Mouse (Mus musculus): ENCODE data around the gene Ikzf3.

Ikzf3 gene

DNA sequence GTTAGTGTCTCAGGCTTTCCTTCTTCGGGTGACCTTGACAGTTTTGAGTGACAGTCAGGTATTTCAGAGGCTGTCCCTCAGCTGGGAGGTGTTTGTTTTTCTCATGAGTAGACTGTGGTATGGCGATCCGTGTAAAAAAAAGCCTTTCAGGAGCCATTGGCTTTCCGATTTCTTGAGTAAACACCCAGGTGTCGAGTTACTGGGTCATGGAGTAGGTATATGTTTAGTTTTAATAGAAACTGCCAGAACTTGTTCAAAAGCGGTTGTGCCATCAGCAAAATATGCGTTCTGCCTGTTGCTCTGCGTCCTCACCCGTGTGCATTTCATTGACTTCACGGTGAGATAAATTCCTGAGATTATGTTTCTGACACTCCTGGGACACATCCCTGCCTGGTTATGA is 25.4 kb downstream of the Ikzf3 start:
- DNase-seq (ENCODE audit: extremely low read depth, low read depth, low spot score), result no peak

DNA sequence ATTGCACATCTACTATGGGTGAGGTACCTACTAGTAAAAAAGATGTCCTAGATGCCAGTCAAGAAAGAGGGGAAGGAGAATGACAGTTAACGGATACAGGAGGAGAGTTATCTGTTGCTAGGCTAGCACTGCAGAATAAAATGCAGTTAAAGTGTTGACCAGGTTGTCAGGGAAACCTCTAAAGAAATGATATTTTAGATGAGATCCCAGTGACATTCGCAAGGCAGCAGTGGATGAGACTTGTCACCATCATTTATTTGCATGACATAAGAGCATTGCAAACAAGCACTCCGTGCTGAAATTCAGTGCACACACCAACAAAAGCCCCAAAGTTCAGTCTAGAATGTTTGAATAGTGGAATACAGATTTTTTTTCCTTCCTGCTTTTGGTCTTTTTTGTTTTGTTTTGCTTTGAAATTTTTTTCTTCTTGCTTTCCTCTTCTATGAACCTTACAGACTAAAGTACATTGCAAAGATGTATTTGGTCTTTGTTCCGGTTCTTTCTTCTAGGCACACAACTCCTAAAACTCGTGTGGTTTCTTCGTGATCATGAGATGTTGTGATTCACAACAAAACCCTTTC is 32.4 kb downstream of the Ikzf3 start:
- no peak for DNase-seq (ENCODE audit: extremely low read depth, low read depth, low spot score)

DNA sequence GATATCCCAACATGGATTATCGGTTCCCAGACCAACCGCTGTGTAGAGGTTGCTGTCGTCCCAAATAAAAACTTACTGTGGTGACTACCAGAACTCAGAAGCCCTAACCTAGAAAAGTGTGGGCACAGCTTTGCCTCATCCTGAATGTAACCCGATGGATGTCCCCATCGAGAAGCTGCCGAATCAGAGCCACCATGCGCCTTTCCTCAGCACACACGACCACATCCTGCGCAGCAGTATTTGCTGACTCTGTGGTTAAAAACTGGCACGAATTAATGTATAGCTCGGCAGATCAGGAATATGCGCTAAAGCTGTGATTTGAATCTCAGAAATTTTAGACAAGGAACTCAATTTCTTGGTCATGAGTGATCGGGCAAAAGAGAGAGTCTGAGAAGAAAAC is 33.0 kb downstream of the Ikzf3 start:
- no peak for DNase-seq (ENCODE audit: extremely low read depth, low read depth, low spot score)

DNA sequence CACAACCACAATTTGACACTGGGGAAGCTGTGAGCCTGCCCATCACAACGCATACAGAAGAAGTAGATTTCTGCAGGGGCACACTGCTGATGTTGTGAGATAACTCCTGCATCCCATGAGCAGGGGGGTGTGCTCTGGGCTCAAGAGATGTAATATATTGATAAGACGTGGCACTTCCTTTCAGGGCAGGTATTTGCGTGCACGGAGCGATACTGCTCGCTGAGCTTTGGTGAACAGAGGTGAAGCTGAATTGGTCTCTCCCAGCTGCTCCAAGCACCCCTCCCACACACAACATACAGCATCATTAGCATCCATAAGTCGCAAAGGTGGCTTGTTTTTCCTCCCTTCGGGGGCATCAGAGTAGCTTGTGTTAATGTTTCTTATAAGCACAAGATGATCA is 35.7 kb downstream of the Ikzf3 start:
- no peak for DNase-seq (ENCODE audit: extremely low read depth, low read depth, low spot score)

DNA sequence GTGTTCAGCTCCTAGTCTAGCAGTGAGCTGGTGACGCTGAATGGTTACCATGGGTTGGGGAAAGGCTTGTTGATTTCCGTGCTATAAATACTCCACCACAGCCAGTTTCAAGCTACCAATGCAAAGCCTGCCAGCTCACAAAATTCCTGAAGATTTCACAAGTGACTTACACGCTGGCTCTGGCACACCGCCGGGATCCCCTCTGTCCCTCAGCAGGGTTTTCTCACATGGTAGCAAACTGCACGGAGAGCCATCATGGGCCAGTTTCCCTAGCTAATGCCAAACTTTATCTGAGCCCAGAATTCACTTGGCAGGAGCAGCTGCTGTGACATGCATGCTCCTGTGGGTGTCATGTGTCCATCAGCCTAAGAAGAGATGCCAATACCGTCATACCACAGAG is 36.4 kb downstream of the Ikzf3 start:
- DNase-seq (ENCODE audit: extremely low read depth, low read depth, low spot score), result no peak

DNA sequence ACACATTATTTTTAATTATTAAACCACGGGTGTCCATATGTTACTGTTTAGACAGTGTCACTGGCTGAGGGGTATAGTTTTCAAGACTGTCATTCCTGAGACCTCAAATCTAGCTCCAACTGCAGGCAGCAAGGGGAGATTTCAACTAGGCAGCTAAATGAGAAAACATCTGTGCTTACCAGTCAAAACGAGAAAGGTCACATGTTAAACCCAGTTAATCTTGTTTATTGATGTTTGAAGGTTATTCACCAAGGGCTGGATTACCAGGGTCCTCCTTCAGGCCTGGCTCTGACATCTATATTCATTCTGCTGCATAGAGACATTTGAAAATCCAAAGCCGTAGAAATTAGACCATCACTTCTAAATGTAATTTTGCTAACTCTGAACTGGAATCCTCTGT is 40.9 kb downstream of the Ikzf3 start:
- DNase-seq (ENCODE audit: extremely low read depth, low read depth, low spot score), result no peak

DNA sequence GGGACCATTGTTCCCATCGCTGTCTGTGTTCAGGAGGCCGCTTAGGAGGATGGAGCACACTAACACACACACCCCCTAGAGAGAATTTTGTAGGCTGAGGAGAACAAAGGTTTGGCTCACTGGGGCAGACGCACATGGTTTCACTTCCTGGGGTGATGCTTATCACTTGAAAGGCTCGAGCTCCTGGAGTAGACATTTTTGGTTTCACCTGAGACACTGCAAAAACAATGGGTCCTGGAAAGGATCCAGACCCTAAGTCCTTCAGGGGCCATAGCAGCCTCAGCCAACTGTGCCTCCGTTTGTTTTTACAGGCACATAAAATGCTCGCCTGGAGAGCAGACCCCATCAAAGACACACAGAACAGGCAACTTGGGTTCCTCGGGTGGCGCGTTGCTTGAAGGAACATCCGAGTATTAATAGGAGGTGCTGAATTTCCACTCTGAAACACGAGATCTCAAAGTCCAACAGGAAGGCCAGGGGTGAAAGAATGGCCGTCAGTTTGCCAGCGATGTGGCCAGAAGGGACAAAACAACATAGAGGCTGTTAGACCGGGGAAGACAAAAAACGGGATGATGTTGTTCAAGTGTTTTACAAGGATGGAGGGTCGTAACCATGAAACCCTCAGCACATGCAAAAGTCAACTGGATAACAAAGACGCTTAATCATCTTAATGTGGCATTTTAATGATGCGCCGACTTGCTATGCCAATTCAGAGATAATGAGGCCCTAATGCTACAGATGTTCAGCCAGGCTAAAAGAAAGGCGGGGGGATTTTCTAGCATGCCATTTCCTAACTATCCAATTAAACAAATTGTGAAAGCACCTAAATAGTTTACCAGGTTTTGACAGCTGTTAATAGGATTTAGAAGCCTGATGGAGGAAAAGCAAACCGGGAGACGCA is 48.2 kb downstream of the Ikzf3 start:
- DNase-seq (ENCODE audit: extremely low read depth, low read depth, low spot score), result no peak

DNA sequence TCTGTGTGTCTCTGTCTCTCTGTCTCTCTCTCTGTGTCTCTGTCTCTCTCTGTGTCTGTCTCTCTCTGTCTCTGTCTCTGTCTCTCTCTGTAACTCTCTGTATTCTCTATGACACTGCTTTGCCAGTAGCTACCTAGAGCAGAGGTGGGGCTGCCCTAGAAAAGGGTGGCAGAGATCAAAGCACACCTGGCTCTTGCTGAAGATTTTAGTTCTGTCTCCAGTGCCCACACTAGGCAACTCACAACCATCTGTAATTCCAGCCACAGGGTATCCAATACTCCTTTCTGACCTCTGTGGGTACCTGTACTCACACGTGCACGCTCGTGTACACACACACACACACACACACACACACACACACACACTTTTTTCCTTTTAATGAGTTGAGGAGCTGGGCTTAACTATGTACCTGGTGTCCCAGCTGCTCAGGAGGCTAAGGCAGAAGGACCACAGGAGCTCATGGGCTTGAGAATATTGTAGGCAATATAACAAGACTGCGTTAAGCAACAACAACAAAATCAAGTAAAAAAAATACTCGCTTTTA is 50.6 kb downstream of the Ikzf3 start:
- no peak for DNase-seq (ENCODE audit: extremely low read depth, low read depth, low spot score)

DNA sequence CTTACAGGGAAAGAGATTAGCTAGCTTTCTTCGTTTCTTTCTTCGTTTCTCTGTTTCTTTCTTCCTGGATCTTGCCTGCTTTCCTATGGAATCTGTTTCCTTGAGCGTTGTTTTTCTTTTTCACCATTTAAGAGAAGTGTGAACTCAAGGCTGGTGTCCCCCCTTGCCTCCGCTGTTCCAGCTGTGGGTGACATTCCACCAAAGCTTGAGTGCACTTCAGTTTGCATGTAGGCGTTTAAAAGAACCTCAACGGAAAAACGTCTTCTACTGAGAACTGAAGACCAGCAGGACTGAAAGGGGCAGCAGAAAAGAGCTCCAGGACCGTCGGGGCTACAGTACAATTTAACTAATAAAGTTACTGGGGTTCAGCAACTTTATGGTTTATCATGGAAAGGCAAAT is 52.4 kb downstream of the Ikzf3 start:
- DNase-seq (ENCODE audit: extremely low read depth, low read depth, low spot score), result no peak

DNA sequence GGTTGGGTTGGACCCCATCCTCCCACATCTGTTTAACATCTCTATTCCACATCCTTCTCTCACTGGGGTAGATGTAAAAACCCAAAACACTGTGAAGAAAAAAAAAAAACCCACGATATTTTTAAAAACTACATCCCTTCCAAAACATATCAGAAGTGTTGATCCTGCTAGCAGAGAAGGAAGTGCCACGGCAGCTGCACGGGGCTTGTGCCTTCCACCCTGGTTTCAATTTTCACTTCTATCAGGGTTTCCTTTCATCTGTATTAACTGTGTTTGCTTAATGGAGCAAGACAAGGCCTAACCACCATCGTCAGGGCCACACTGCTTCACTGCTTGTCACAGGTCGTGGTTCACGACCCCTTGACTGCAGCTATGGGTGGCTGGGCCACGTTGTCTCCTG is 52.9 kb downstream of the Ikzf3 start:
- DNase-seq (ENCODE audit: extremely low read depth, low read depth, low spot score), result no peak

DNA sequence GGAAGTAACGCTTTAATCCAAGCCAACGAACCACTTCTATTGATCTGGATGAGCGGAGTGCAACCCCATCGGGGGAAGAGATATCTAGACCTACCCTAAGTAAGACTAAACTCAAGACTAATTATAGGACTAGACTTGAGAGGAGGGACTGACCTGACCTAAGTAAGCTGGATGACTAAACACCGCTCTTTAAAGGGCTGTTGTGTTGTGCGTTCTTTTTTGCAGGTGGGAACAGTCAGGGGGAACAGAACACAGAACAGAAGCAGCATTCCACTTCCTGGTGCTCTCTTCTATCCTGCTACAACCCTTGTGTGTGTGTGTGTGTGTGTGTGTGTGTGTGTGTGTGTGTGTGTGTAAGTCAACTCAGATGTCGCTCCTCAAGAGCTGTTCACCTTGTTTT is 54.3 kb downstream of the Ikzf3 start:
- no peak for DNase-seq (ENCODE audit: extremely low read depth, low read depth, low spot score)

DNA sequence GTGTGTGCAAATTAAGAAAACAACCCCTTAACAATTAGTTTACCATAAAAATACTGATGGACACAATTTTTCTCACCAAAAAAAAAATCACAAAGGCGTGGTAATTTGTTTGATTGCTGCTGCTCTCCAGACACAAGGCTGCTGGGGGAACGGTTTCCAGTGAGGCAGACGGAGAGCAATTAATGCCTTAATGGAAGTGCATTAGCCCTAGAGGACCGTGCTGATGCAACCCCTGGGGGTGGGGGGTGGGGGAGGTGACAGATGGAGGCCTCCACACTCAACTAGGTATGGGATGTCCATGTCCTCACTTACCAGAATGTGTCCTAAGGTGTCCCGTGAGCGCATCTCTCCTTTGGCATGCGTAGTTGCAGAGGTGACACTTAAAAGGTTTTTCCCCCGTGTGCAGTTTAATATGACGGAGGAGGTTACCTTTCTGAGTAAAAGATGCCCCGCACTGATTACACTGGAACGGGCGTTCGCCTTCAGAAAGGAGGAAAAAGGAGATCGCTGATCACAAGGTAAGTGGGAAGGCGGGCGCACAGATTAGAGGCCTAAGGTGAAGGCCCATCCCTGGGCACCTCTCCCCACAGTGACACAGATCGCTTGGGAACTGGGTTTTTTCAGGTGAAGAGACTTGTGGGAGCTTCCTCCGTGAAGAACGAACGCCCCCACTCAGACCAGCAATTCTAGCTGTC is 57.1 kb downstream of the Ikzf3 start:
- no peak for DNase-seq (ENCODE audit: extremely low read depth, low read depth, low spot score)

DNA sequence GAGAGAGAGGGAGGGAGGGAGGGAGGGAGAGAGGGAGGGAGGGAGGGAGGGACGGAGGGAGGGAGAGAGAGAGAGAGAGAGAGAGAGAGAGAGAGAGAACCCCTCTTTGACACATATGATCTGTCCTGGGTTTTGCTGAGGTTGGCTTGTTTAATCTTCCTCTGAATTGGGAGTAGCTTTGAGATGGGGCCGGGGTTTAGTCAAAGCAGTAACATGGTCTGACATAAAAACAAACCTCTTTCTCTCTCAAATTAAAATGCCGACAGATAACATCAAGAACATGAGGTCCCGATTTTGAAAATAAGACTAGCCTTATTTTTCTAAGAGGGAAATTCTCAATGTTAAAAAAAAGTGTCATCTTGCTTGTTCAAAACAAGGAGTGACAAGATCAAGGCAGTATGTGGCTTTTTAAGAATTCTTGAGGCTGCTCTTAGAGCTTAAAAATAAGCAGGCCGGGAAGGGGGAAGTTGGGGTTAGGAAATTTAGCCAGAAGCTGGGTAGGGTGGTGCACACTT is 58.2 kb downstream of the Ikzf3 start:
- no peak for DNase-seq (ENCODE audit: extremely low read depth, low read depth, low spot score)

DNA sequence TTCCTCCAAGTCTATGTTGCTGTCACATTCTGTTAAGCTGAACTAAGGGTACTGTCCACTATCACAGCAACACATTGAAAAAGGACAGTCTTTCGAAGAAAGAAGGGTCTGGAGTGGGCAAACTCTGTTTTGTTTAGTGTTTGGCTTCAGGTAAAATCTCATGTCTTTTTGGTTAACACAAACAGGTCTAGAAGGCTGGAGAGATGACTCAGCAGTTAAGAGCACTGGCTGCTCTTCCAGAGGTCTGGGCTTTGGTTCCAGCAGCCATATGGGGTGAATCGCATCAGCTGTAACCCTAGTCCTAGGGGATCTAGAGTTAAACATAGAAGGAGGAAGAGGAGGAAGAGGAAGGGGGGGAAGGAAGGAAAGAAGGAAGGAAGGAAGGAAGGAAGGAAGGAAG is 60.1 kb downstream of the Ikzf3 start:
- DNase-seq (ENCODE audit: extremely low read depth, low read depth, low spot score), result no peak

DNA sequence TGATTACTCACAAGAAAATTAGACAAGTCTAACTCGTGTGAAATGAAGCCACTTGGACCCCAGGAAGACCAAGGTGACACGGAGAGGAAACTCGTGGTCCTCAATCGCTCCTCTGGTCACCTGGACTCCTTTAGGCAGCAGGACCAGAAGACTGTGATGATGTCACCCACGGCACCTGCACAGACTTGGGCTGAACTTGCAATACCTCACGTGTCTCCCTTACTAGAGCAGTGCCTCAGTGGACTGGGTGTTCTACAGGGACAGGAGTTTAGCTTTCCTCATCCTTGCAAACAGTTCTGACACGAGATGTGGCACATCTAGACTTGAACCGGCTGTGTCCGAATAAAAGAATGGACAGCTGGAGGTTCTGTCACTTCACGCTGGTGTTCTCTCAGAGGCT is 63.8 kb downstream of the Ikzf3 start:
- DNase-seq (ENCODE audit: extremely low read depth, low read depth, low spot score), result no peak

DNA sequence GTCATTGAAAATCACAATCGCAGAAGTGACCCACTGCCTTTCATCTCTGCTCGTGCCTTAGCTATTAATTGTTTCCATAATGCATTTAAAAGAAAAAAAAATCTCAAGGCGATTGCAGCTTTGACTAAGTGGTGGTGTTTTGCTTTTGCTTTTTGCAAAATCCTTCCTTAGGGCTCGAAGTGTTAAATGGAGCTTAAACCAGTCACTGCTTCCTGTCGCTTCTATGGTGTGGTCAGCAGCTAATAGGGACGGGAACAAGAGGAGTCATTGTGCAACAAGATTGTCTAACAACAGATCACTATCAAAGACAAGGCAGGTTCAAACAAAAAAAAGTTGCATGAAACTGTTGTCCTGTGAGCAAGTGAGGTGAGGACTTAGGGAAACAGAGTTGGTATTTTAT is 64.6 kb downstream of the Ikzf3 start:
- peak; percentile 42 for DNase-seq (ENCODE audit: extremely low read depth, low read depth, low spot score)

DNA sequence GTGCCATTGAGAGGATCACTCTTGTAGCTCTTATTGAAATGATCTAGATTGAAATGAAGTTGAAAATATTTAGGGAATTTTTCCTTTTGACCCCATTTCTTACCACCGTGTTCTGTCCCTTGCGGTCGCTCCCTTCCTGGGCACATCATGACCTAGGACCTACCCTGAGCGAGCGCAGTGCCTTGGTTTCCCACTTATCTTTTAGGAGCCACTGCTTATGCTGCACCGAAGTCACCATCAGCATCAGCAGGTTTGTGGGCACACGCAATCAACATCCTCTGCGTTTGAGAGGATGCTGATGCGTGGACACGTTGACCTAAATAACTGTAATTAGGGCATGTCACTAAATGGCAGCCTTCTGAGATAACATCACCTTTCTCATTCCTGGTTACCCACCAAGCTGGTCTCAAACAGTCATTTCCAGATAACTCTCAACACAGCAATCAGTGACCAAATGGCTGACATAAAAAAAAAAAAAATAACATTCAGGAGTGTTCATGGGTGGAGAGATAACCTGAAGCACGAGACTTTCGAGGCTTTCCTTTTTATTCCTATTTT is 65.8 kb downstream of the Ikzf3 start:
- no peak for DNase-seq (ENCODE audit: extremely low read depth, low read depth, low spot score)

DNA sequence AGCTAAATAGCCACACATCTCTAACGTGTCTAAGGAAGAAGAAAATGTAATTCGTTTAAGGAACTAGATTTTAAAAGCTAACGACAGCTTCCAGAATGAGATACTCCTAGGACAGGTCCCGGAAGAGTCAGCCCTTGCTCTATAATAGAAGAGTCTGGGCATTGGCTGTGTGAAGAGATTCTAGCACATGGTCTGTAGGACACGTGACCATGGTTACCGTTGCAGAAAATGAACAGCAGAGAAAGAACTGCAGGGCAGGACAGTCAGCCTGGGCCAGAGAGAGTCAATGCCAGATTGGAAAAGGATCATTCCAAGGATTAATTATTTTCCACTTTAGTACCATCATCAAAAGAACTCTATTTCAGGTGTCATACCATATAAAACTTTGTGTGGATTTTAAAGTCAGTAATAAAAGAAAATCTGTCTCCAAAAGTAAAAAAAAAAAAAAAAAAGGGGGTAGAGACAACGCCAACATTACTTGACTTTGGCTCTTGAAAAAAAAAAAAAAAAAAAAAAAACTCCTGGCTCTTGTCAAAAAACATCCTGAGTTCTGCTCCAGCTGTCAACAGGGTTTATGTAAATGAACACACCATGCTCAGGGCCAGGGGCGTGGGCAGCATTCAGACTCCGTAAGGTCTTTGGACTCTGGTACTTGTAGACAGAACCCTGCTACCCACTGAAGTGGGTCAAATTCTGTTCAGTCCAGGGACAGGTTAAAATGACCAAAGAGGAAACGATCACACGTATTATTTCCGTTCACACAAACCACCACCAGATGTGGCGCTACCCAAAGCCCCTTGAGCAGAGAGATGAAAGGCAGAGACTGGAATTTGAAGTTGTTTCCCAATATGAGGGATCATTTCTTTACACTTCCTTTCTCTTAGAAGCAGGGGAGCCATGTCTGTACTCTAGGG is 66.5 kb downstream of the Ikzf3 start:
- DNase-seq (ENCODE audit: extremely low read depth, low read depth, low spot score), result no peak

DNA sequence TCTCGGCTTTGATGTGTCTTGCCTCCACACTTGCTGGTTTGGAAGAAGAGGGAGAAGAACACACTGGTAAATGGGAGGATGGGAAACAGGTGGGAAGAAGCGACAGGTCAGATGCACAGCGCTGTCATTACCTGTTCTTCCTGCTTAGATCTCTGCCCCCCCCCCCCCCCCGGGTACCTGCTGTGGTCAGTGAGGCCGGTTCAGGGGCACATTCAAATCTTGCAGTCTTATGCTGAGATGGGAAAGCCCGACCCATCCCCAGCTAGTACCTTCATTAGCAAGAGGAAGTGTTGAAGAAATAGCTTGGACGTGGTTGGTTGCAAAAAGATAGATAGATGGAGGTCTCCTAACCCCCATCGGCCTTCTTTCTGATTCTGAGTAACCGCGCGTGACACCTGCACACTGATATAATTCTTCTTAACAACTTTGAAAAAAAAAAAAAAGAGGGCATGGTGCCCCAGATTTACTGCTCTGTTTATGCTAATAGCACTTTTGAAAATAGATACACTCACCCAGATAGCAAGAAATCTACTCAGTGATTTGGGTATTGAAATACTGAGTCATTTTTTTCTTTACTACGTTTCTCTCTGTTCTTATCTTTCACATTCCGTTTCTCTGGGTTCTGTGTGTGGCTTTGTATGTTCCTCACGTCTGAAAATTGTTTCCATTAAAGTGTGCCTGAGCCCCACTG is 68.7 kb downstream of the Ikzf3 start:
- DNase-seq (ENCODE audit: extremely low read depth, low read depth, low spot score), result no peak

DNA sequence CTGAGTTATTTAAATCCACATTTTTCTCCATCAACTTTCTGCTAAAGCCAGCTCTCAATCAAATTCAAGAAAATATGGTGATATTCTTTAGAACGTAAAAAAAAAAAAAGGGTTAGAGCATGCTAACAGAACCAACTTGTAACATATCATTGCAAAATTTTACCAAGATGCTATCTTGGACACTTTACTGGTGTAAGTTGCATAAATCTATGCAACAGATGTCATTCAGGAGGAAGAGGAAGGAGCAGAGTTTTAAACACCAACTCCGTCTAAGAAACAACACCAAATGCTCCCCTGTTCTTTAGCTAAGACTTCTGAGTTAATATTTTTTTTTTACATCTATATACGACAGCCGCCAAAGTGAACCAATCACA is 69.4 kb downstream of the Ikzf3 start:
- DNase-seq (ENCODE audit: extremely low read depth, low read depth, low spot score), result no peak

Data from fat pad, adult 2 months (tissue).